Mouse (Mus musculus): ENCODE results near the gene Ccdc96.

DNA sequence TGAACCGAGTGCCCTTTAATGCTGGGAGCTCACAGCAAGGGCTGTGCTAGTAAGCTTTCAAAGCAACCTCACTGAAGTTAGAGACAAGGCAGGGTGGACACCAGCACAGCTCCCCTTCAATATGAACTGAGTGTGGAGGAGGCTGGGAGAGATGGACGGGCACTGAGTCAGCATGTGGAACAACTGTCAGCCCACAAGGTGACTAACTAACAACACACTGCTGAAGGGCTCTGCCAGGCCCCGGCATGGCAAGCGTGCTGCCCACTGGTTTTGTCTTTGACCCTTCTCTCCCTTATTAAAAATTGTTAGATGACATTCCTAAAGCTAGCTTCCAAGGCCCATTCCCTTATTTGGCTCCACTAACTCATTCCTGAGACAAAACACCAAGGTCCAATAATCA is 26.7 kb upstream of the Ccdc96 start:
- TF ChIP-seq CTCF (IDR thresholded peaks at IDR 0.05; ENCODE audit: control insufficient read depth, insufficient read depth, low read length), result no peak
- TF ChIP-seq POLR2A (IDR thresholded peaks at IDR 0.05; ENCODE audit: borderline replicate concordance, control insufficient read depth, low read depth, low read length), result no peak

Measured in bone marrow, adult 2 months (tissue).